29 mouse cellular contexts compared by ENCODE assay signal in genomic region chr13:69643937-69644336, GRCm38 (mm10). TPM values are rescaled to one million over a fixed set of nuclear protein-coding genes. Genes with fewer than 3 reads are reported as not detected.
DNase-seq lines count a peak whose midpoint lies in the region; ATAC-seq and TF ChIP-seq lines count a peak whose summit lies in the region.
"Had no signal": no experiment of that assay in that cellular context is flagged by ENCODE, and none has a peak within 500 bp of the region (broad histone marks: within the 10 kb centered on the region; RNA-seq: fewer than 3 reads in every experiment).

No protein-coding gene starts in this region.

- TF ChIP-seq EP300 in liver, postnatal 0 days (IDR thresholded peaks at IDR 0.05; ENCODE audit: low read depth), result no peak

- WGBS in intestine, embryonic 15.5 days, result 81% methylated on average over 2 of the region's 2 CpGs
- WGBS in intestine, embryonic 16.5 days, result 80% methylated on average over 2 of the region's 2 CpGs
- 83% methylated on average over 2 of the region's 2 CpGs for WGBS in liver, embryonic 11.5 days
- WGBS in liver, postnatal 0 days (ENCODE audit: insufficient replicate concordance), result 72% methylated on average over 2 of the region's 2 CpGs

- H3K4me3 ChIP-seq in intestine, embryonic 15.5 days (replicated peaks), result no peak overlapping the region
- no peak overlapping the region for H3K4me3 ChIP-seq in intestine, embryonic 16.5 days (ENCODE audit: low read length)
- no peak overlapping the region for H3K4me3 ChIP-seq in liver, embryonic 11.5 days (ENCODE audit: low read depth, low read length)
- H3K4me3 ChIP-seq in liver, postnatal 0 days (ENCODE audit: low read depth, low read length), result no peak overlapping the region
- H3K4me3 ChIP-seq: embryonic facial prominence, embryonic 12.5 days; embryonic facial prominence, embryonic 15.5 days; gastrocnemius, adult 2 months; heart, embryonic 12.5 days; heart, embryonic 15.5 days; hindbrain, embryonic 10.5 days; hindbrain, embryonic 13.5 days had no signal

- H3K4me2 ChIP-seq in intestine, embryonic 15.5 days (replicated peaks), result no peak overlapping the region
- H3K4me2 ChIP-seq in intestine, embryonic 16.5 days (ENCODE audit: low read depth, low read length), result no peak overlapping the region
- H3K4me2 ChIP-seq in liver, embryonic 11.5 days, result no peak overlapping the region
- no peak overlapping the region for H3K4me2 ChIP-seq in liver, postnatal 0 days (ENCODE audit: low read depth, low read length)
- H3K4me2 ChIP-seq: embryonic facial prominence, embryonic 12.5 days; embryonic facial prominence, embryonic 15.5 days; heart, embryonic 12.5 days; heart, embryonic 15.5 days; hindbrain, embryonic 13.5 days had no signal

- DNase-seq in liver, embryonic 11.5 days (ENCODE audit: low spot score), result peak; percentile 17
- DNase-seq in liver, postnatal 0 days, result no peak
- peak; percentile 11 for DNase-seq in lung, postnatal 10 days
- no peak for DNase-seq in lung, postnatal 14 days
- no peak for DNase-seq in cerebellum, adult 8-10 months
- DNase-seq: adrenal gland, postnatal 10 days; adrenal gland, postnatal 36 days; B cell, adult 2 months; cerebellum, adult 18-20 months; cerebellum, adult 9-11 months; cerebellum, postnatal 25 days; forebrain, postnatal 0 days; gastrocnemius, adult 2 months; gastrocnemius, postnatal 14 days; heart, adult 18-20 months; heart, postnatal 10 days; heart, postnatal 36 days had no signal

- peak; percentile 8; the same call in 1 of the 2 replicates for ATAC-seq in intestine, embryonic 15.5 days
- no peak for ATAC-seq in intestine, embryonic 16.5 days
- ATAC-seq in liver, embryonic 11.5 days (replicated peaks; ENCODE audit: low FRiP score), result no peak
- ATAC-seq in liver, postnatal 0 days, result no peak
- ATAC-seq: forebrain, embryonic 14.5 days; forebrain, postnatal 0 days; Patski had no signal

- H3K9ac ChIP-seq in intestine, embryonic 15.5 days, result no peak overlapping the region
- no peak overlapping the region for H3K9ac ChIP-seq in intestine, embryonic 16.5 days (ENCODE audit: low read depth, low read length)
- no peak overlapping the region for H3K9ac ChIP-seq in liver, embryonic 11.5 days (ENCODE audit: low read depth, low read length)
- no peak overlapping the region for H3K9ac ChIP-seq in liver, postnatal 0 days (replicated peaks)
- H3K9ac ChIP-seq: embryonic facial prominence, embryonic 12.5 days; embryonic facial prominence, embryonic 15.5 days; forebrain, postnatal 0 days; heart, embryonic 12.5 days; heart, embryonic 15.5 days; hindbrain, embryonic 13.5 days had no signal

- no peaks in the 10 kb centered on the region for H3K4me1 ChIP-seq in intestine, embryonic 15.5 days (replicated peaks)
- no peaks in the 10 kb centered on the region for H3K4me1 ChIP-seq in intestine, embryonic 16.5 days (ENCODE audit: control insufficient read depth, insufficient read depth, low read length)
- H3K4me1 ChIP-seq in liver, embryonic 11.5 days (replicated peaks; ENCODE audit: control insufficient read depth, insufficient read depth, low read length), result no peaks in the 10 kb centered on the region
- 0 out of 2 replicates have a peak, but pooled peaks cover 3% of the 10 kb centered on the region for H3K4me1 ChIP-seq in liver, postnatal 0 days (ENCODE audit: insufficient read depth)
- H3K4me1 ChIP-seq: embryonic facial prominence, embryonic 12.5 days; embryonic facial prominence, embryonic 15.5 days; heart, embryonic 12.5 days; heart, embryonic 15.5 days; hindbrain, embryonic 10.5 days; hindbrain, embryonic 13.5 days had no signal

- H3K27ac ChIP-seq in intestine, embryonic 15.5 days, result no peak overlapping the region
- H3K27ac ChIP-seq in intestine, embryonic 16.5 days (ENCODE audit: low read length), result no peak overlapping the region
- no peak overlapping the region for H3K27ac ChIP-seq in liver, embryonic 11.5 days (ENCODE audit: low read depth, low read length)
- H3K27ac ChIP-seq in liver, postnatal 0 days (ENCODE audit: low read depth), result no peak overlapping the region
- H3K27ac ChIP-seq: embryonic facial prominence, embryonic 12.5 days; embryonic facial prominence, embryonic 15.5 days; gastrocnemius, adult 2 months; heart, embryonic 15.5 days; hindbrain, embryonic 10.5 days; hindbrain, embryonic 13.5 days had no signal

- no peaks in the 10 kb centered on the region for H3K9me3 ChIP-seq in intestine, embryonic 15.5 days
- H3K9me3 ChIP-seq in intestine, embryonic 16.5 days (ENCODE audit: control insufficient read depth, low read length), result no peaks in the 10 kb centered on the region
- H3K9me3 ChIP-seq in liver, embryonic 11.5 days (ENCODE audit: control insufficient read depth, low read length), result no peaks in the 10 kb centered on the region
- no peaks in the 10 kb centered on the region for H3K9me3 ChIP-seq in liver, postnatal 0 days (ENCODE audit: low read length)
- H3K9me3 ChIP-seq: embryonic facial prominence, embryonic 12.5 days; embryonic facial prominence, embryonic 15.5 days; G1E; heart, embryonic 12.5 days; heart, embryonic 15.5 days; hindbrain, embryonic 10.5 days; hindbrain, embryonic 13.5 days had no signal

- H3K27me3 ChIP-seq in intestine, embryonic 15.5 days (replicated peaks), result no peaks in the 10 kb centered on the region; the same call in 1 of the 2 replicates
- H3K27me3 ChIP-seq in intestine, embryonic 16.5 days (replicated peaks; ENCODE audit: control insufficient read depth, insufficient read depth, low read length), result no peaks in the 10 kb centered on the region
- H3K27me3 ChIP-seq in liver, embryonic 11.5 days (replicated peaks; ENCODE audit: control insufficient read depth, insufficient read depth, low read length), result no peaks in the 10 kb centered on the region
- no peaks in the 10 kb centered on the region for H3K27me3 ChIP-seq in liver, postnatal 0 days (ENCODE audit: insufficient read depth, low read length)
- H3K27me3 ChIP-seq: CH12.LX; embryonic facial prominence, embryonic 12.5 days; embryonic facial prominence, embryonic 15.5 days; heart, embryonic 12.5 days; heart, embryonic 15.5 days; hindbrain, embryonic 13.5 days; Patski had no signal

- H3K36me3 ChIP-seq in intestine, embryonic 15.5 days, result 0 out of 2 replicates have a peak, but pooled peaks cover 7% of the 10 kb centered on the region
- H3K36me3 ChIP-seq in intestine, embryonic 16.5 days (ENCODE audit: control insufficient read depth, insufficient read depth, low read length), result no peaks in the 10 kb centered on the region
- no peaks in the 10 kb centered on the region for H3K36me3 ChIP-seq in liver, embryonic 11.5 days (ENCODE audit: control insufficient read depth, insufficient read depth, low read length)
- H3K36me3 ChIP-seq in liver, postnatal 0 days (replicated peaks; ENCODE audit: insufficient read depth, low read length), result no peaks in the 10 kb centered on the region; the same call in 1 of the 2 replicates

- no peak for TF ChIP-seq CTCF in liver, postnatal 0 days (IDR thresholded peaks at IDR 0.05; ENCODE audit: low read depth)

RNA-seq across cellular contexts. Expression of gene Srd5a1, which starts 32.7 kb away (rescaled TPM):
- 19.9 and 20.5 TPM in 2 replicates for polyA plus RNA-seq in intestine, embryonic 15.5 days (2015; fragmentation: Nextera tagmentation; extraction: Ambion mirVana)
- polyA plus RNA-seq in intestine, embryonic 16.5 days (2015; fragmentation: Nextera tagmentation; extraction: Ambion mirVana), result 17.5 and 18.1 TPM in 2 replicates
- 9.9 and 10.3 TPM in 2 replicates for polyA plus RNA-seq in liver, embryonic 11.5 days (2014; fragmentation: Nextera tagmentation; extraction: Ambion mirVana)
- 4.7 and 5.2 TPM in 2 replicates for polyA plus RNA-seq in liver, postnatal 0 days (2015; fragmentation: Nextera tagmentation; extraction: Ambion mirVana)

Comparison
In these comparisons a context has a peak if more than half of its experiments do, and no peak if none do; other contexts are left out.
1. DNase-seq: peak in liver, embryonic 11.5 days (single experiment) and lung, postnatal 10 days (single experiment); none in liver, postnatal 0 days (single experiment), lung, postnatal 14 days (single experiment) and cerebellum, adult 8-10 months (single experiment).